Comparison of ENCODE assay signal across 8 mouse cellular contexts in the genomic region with DNA sequence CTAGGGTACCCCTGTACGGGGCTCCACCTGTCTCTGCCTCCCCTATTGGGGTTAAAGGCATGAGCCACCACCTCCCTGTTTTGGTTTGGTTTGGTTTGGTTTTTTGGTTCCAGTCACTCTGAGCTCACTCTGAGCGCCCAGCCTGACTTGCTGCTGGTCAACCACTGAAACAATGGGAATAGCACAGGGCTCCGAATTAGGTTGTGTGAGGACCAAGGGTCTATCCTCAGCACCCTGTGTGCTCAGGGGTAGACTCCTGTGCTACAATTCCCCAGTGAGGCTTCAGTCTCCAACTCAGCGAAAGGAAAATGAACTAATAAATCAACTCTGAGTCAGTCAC. TPM values are rescaled to one million over a fixed set of nuclear protein-coding genes. Genes with fewer than 3 reads are reported as not detected.
DNase-seq lines count a peak whose midpoint lies in the region; ATAC-seq lines count a peak whose summit lies in the region.

No protein-coding gene starts in this region.

- peak overlapping the region; percentile 80 for H3K4me3 ChIP-seq in heart, embryonic 15.5 days
- H3K4me3 ChIP-seq in brown adipose tissue, adult 24 weeks (ENCODE audit: insufficient read depth, low read depth, low read length), result peak overlapping the region; percentile 85
- peak overlapping the region; percentile 64 for H3K4me3 ChIP-seq in hindbrain, embryonic 15.5 days
- peak overlapping the region; percentile 64 for H3K4me3 ChIP-seq in midbrain, embryonic 16.5 days (ENCODE audit: low read depth, low read length)

- H3K27ac ChIP-seq in heart, embryonic 15.5 days, result peak overlapping the region; percentile 89
- peak overlapping the region; percentile 59; the same call in 1 of the 2 replicates for H3K27ac ChIP-seq in brown adipose tissue, adult 24 weeks (replicated peaks; ENCODE audit: low read depth, low read length)
- peak overlapping the region; percentile 88 for H3K27ac ChIP-seq in hindbrain, embryonic 15.5 days (replicated peaks)
- no peak overlapping the region; the same call in 1 of the 2 replicates for H3K27ac ChIP-seq in midbrain, embryonic 16.5 days (ENCODE audit: low read length)

- H3K4me1 ChIP-seq in heart, embryonic 15.5 days (replicated peaks), result peaks cover 14% of the 10 kb centered on the region
- no peaks in the 10 kb centered on the region for H3K4me1 ChIP-seq in brown adipose tissue, adult 24 weeks (ENCODE audit: control insufficient read depth, insufficient read depth, insufficient read length, low read length)
- peaks cover 13% of the 10 kb centered on the region for H3K4me1 ChIP-seq in hindbrain, embryonic 15.5 days (replicated peaks)
- H3K4me1 ChIP-seq in midbrain, embryonic 16.5 days (ENCODE audit: control insufficient read depth, insufficient read depth, low read length), result peaks cover 4% of the 10 kb centered on the region

- no peak for DNase-seq in heart, adult 9 months (ENCODE audit: low spot score in 2 of 2)
- no peak for DNase-seq in urinary bladder, postnatal 10 days (ENCODE audit: low spot score)
- no peak for DNase-seq in layer of hippocampus, adult 18-20 months (ENCODE audit: low spot score in 2 of 2)
- DNase-seq in spleen, postnatal 36 days (ENCODE audit: low spot score in 2 of 2), result no peak

- peak overlapping the region; percentile 83 for H3K9ac ChIP-seq in heart, embryonic 15.5 days
- H3K9ac ChIP-seq in hindbrain, embryonic 15.5 days, result peak overlapping the region; percentile 72
- H3K9ac ChIP-seq in midbrain, embryonic 16.5 days (ENCODE audit: low read depth, low read length), result no peak overlapping the region

- no peaks in the 10 kb centered on the region for H3K27me3 ChIP-seq in heart, embryonic 15.5 days
- H3K27me3 ChIP-seq in hindbrain, embryonic 15.5 days, result no peaks in the 10 kb centered on the region
- no peaks in the 10 kb centered on the region for H3K27me3 ChIP-seq in midbrain, embryonic 16.5 days (ENCODE audit: control insufficient read depth, insufficient read depth, low read depth, low read length)

- H3K4me2 ChIP-seq in heart, embryonic 15.5 days, result peak overlapping the region; percentile 68
- peak overlapping the region; percentile 66 for H3K4me2 ChIP-seq in hindbrain, embryonic 15.5 days
- H3K4me2 ChIP-seq in midbrain, embryonic 16.5 days (ENCODE audit: low read length), result peak overlapping the region; percentile 52

- H3K9me3 ChIP-seq in heart, embryonic 15.5 days (replicated peaks), result no peaks in the 10 kb centered on the region
- H3K9me3 ChIP-seq in hindbrain, embryonic 15.5 days, result no peaks in the 10 kb centered on the region
- H3K9me3 ChIP-seq in midbrain, embryonic 16.5 days (replicated peaks; ENCODE audit: control insufficient read depth, low read length, poor library complexity, severe bottlenecking), result no peaks in the 10 kb centered on the region

- WGBS in heart, embryonic 15.5 days, result 21% methylated on average over 4 of the region's 4 CpGs
- WGBS in hindbrain, embryonic 15.5 days, result 33% methylated on average over 4 of the region's 4 CpGs
- WGBS in midbrain, embryonic 16.5 days, result 22% methylated on average over 4 of the region's 4 CpGs

- peaks cover 24% of the 10 kb centered on the region for H3K36me3 ChIP-seq in heart, embryonic 15.5 days
- H3K36me3 ChIP-seq in hindbrain, embryonic 15.5 days, result peaks cover 17% of the 10 kb centered on the region
- peaks cover 8% of the 10 kb centered on the region for H3K36me3 ChIP-seq in midbrain, embryonic 16.5 days (ENCODE audit: control insufficient read depth, insufficient read depth, low read length)

- no peak; the same call in 1 of the 2 replicates for ATAC-seq in heart, embryonic 15.5 days (replicated peaks; ENCODE audit: insufficient number of reproducible peaks, insufficient read depth, low FRiP score, low read depth)
- ATAC-seq in hindbrain, embryonic 15.5 days (ENCODE audit: low FRiP score, low read depth), result peak; percentile 60
- peak; percentile 59 for ATAC-seq in midbrain, embryonic 16.5 days

RNA-seq across cellular contexts. Expression of gene Pvr, which starts 0.8 kb away (rescaled TPM):
- polyA plus RNA-seq in heart, embryonic 15.5 days (2015; fragmentation: Nextera tagmentation; extraction: Ambion mirVana), result 15.2 and 16.1 TPM in 2 replicates
- polyA plus RNA-seq in brown adipose tissue, adult 24 weeks (2012; ENCODE audit: insufficient read depth, insufficient read length, missing spikeins), result 7.3 and 9.2 TPM in 2 replicates
- polyA plus RNA-seq in hindbrain, embryonic 15.5 days (2015; fragmentation: Nextera tagmentation; extraction: Ambion mirVana), result 9.6 and 10.0 TPM in 2 replicates
- 9.3 and 11.5 TPM in 2 replicates for polyA plus RNA-seq in midbrain, embryonic 16.5 days (2015; fragmentation: Nextera tagmentation; extraction: Ambion mirVana)
- total RNA-seq in layer of hippocampus, adult 18-20 months (2021), result 10 to 100 TPM; 12.4 to 12.8 TPM

RNA-seq across cellular contexts. Expression of gene Igsf23, which starts 30.4 kb away (rescaled TPM):
- polyA plus RNA-seq in heart, embryonic 15.5 days (2015; fragmentation: Nextera tagmentation; extraction: Ambion mirVana), result 1.5 and 1.7 TPM in 2 replicates
- polyA plus RNA-seq in brown adipose tissue, adult 24 weeks (2012; ENCODE audit: insufficient read depth, insufficient read length, missing spikeins), result not detected in 2 replicates
- not detected in 2 replicates for polyA plus RNA-seq in hindbrain, embryonic 15.5 days (2015; fragmentation: Nextera tagmentation; extraction: Ambion mirVana)
- polyA plus RNA-seq in midbrain, embryonic 16.5 days (2015; fragmentation: Nextera tagmentation; extraction: Ambion mirVana), result not detected in 2 replicates
- total RNA-seq in layer of hippocampus, adult 18-20 months (2021), result not detected

RNA-seq across cellular contexts. Expression of gene Ceacam19, which starts 32.4 kb away (rescaled TPM):
- not detected in 2 replicates for polyA plus RNA-seq in heart, embryonic 15.5 days (2015; fragmentation: Nextera tagmentation; extraction: Ambion mirVana)
- polyA plus RNA-seq in brown adipose tissue, adult 24 weeks (2012; ENCODE audit: insufficient read depth, insufficient read length, missing spikeins), result not detected in 2 replicates
- not detected in 2 replicates for polyA plus RNA-seq in hindbrain, embryonic 15.5 days (2015; fragmentation: Nextera tagmentation; extraction: Ambion mirVana)
- not detected in 2 replicates for polyA plus RNA-seq in midbrain, embryonic 16.5 days (2015; fragmentation: Nextera tagmentation; extraction: Ambion mirVana)
- total RNA-seq in layer of hippocampus, adult 18-20 months (2021), result not detected

RNA-seq across cellular contexts. Expression of gene Ceacam20, which starts 45.1 kb away (rescaled TPM):
- polyA plus RNA-seq in heart, embryonic 15.5 days (2015; fragmentation: Nextera tagmentation; extraction: Ambion mirVana), result not detected in 2 replicates
- polyA plus RNA-seq in brown adipose tissue, adult 24 weeks (2012; ENCODE audit: insufficient read depth, insufficient read length, missing spikeins), result not detected in 2 replicates
- not detected in 2 replicates for polyA plus RNA-seq in hindbrain, embryonic 15.5 days (2015; fragmentation: Nextera tagmentation; extraction: Ambion mirVana)
- polyA plus RNA-seq in midbrain, embryonic 16.5 days (2015; fragmentation: Nextera tagmentation; extraction: Ambion mirVana), result not detected in 2 replicates
- total RNA-seq in layer of hippocampus, adult 18-20 months (2021), result not detected

RNA-seq across cellular contexts. Expression of gene Ceacam16, which starts 59.0 kb away (rescaled TPM):
- polyA plus RNA-seq in heart, embryonic 15.5 days (2015; fragmentation: Nextera tagmentation; extraction: Ambion mirVana), result not detected in 2 replicates
- not detected in 2 replicates for polyA plus RNA-seq in brown adipose tissue, adult 24 weeks (2012; ENCODE audit: insufficient read depth, insufficient read length, missing spikeins)
- polyA plus RNA-seq in hindbrain, embryonic 15.5 days (2015; fragmentation: Nextera tagmentation; extraction: Ambion mirVana), result 0.92 and 2.0 TPM in 2 replicates
- polyA plus RNA-seq in midbrain, embryonic 16.5 days (2015; fragmentation: Nextera tagmentation; extraction: Ambion mirVana), result 1.6 and 1.8 TPM in 2 replicates
- total RNA-seq in layer of hippocampus, adult 18-20 months (2021), result not detected
